Mouse (Mus musculus): ENCODE results near the gene Plekhh3. TPM values are rescaled to one million over a fixed set of nuclear protein-coding genes. Genes with fewer than 3 reads are reported as not detected.

Plekhh3 gene
- polyA plus RNA-seq, 1 experiment from 2014 or later, result 22.1 TPM

DNA sequence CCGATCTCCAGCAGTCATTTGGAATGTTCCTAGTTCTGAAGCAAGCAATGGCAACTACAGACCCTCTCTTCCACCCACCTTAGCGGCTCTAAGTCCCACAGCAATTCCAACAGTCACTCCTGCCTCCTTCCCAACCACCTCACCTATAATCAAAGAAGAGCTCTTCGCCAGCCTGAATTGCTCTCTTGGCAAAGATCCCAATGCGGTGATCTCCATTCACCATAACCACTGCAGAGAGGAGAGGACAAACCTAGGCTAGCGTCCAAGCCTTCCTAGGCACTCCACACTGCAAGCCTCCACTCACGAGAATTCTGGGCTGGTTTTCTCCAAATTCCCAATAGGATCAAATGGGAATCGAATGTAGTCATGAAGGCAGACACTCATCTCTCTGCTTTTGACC, 21.9 kb upstream of the Plekhh3 start:
- Histone ChIP-seq H3K27ac (no peak overlapping the region), H3K27me3 (no peaks in the 10 kb centered on the region), H3K36me3 (peaks cover 57% of the 10 kb centered on the region), H3K4me2 (no peak overlapping the region), H3K9ac (no peak overlapping the region), H3K4me3 (no peak overlapping the region), H3K4me1 (peaks cover 27% of the 10 kb centered on the region), H3K9me3 (no peaks in the 10 kb centered on the region)
- 88% methylated on average over 7 of the region's 7 CpGs for whole genome bisulfite sequencing
- no peak for ATAC-seq (ENCODE audit: insufficient number of reproducible peaks, low FRiP score, low TSS enrichment, low read depth)

GRCm38 (mm10) chr11:101192646-101193045, 21.5 kb upstream of the Plekhh3 start:
- 90% methylated on average over 6 of the region's 6 CpGs for WGBS

GRCm38 (mm10) chr11:101191919-101192470, 20.8 kb upstream of the Plekhh3 start:
- Histone ChIP-seq H3K36me3 (peaks cover 46% of the 10 kb centered on the region), H3K27me3 (no peaks in the 10 kb centered on the region), H3K4me3 (no peak overlapping the region), H3K9me3 (no peaks in the 10 kb centered on the region), H3K27ac (peak overlapping the region; percentile 28; the same call in 1 of the 2 replicates), H3K9ac (no peak overlapping the region), H3K4me1 (peaks cover 27% of the 10 kb centered on the region), H3K4me2 (no peak overlapping the region)
- ATAC-seq (ENCODE audit: insufficient number of reproducible peaks, low FRiP score, low TSS enrichment, low read depth), result no peak
- WGBS, result 73% methylated on average over 4 of the region's 4 CpGs

More at GRCm38 (mm10) chr11:101192646-101193045, 21.5 kb upstream of the Plekhh3 start:
- ATAC-seq (ENCODE audit: insufficient number of reproducible peaks, low FRiP score, low TSS enrichment, low read depth), result no peak
- no peak overlapping the region for H3K4me2 ChIP-seq
- H3K4me3 ChIP-seq, result no peak overlapping the region
- H3K9ac ChIP-seq, result no peak overlapping the region
- peaks cover 27% of the 10 kb centered on the region for H3K4me1 ChIP-seq
- peaks cover 52% of the 10 kb centered on the region for H3K36me3 ChIP-seq
- H3K9me3 ChIP-seq, result no peaks in the 10 kb centered on the region
- no peak overlapping the region for H3K27ac ChIP-seq
- H3K27me3 ChIP-seq, result no peaks in the 10 kb centered on the region

DNA sequence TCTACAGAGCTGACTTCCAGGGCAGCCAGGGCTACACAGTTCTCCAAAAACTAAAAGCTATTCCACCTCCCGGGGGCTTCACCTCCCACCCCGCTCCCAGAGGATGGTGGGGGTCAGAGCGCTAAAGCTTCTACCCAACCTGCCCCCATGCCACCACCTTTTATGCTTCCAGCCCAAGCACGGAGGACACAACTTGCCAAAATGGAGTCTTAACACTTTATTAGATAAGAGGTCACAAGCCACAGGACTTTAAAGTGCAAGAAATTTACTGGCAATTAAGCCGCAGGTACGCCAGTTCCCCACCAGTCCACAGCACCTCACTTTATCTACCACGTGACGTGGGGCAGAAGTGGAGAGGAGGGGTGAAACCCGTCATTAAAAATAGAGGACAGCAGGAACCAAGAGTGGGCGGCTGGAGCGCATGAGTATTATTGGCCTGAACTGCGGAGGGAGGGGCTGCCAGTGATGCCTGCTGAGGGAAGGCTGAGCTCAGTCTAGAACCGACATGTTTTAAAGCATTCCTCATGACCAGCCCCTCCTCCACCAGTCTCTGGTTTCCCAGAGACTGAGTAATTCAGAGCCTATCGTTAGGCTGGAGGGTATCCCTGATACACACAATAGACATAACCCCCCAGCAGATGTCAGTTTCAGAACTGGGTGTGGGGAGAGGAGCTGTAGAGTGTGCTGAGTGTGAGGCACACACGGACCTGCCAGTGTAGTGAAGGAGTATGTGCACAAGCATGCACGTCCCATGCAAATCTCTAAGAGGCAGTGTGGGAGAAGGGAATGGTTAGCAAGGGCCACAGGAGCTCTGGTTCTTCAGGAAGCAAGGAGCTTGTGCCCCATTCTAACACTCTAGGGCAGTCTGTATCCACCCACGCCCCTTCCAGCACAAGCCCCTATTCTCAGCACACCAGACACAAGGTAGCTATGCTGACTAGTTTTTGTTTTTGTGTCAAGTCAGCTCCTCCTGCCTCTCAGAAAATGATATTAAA, 20.1 kb upstream of the Plekhh3 start:
- ATAC-seq (ENCODE audit: insufficient number of reproducible peaks, low FRiP score, low TSS enrichment, low read depth), result no peak
- H3K4me3 ChIP-seq, result no peak overlapping the region
- H3K27ac ChIP-seq, result peak overlapping the region; percentile 75
- no peaks in the 10 kb centered on the region for H3K9me3 ChIP-seq
- no peaks in the 10 kb centered on the region for H3K27me3 ChIP-seq
- 41% methylated on average over 17 of the region's 17 CpGs for WGBS
- peaks cover 38% of the 10 kb centered on the region for H3K36me3 ChIP-seq
- peaks cover 27% of the 10 kb centered on the region for H3K4me1 ChIP-seq
- no peak overlapping the region for H3K4me2 ChIP-seq
- no peak overlapping the region for H3K9ac ChIP-seq

DNA sequence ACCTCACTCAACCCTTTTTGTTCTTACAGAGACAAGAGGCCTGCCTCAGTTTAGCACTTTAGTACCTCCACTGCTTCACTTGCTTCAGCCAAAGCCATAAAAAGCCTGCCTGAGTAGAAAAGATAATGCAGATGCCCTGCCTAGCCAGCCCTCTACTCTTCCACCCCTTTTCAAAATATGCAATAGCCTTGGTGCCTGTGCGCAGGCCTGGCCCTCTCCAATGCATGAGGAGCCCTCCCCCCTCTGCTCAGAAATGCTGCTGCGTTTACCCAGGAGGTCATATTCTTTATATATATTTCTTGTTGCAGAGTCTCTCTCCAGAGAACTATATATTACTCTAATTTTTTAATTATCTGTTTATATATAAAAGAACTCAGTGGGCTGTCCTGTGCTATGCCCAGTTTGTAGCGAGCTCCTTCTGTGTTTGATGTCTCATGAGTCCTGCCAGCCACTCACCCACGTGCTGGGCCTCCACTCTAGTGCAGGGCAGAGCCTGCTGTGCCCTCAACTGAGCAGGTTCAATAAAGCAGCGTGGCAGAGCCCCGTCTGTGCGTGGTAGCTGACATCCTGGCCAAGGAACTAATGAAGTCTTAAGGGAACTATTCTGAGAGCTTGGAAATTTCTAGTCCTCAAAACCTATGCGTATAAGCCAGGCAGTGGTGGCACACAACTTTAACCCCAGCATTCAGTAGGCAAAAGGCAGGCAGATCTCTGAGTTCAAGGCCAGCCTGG, 19.2 kb upstream of the Plekhh3 start:
- Histone ChIP-seq H3K36me3 (peaks cover 29% of the 10 kb centered on the region), H3K27me3 (no peaks in the 10 kb centered on the region), H3K4me3 (no peak overlapping the region), H3K4me1 (peaks cover 27% of the 10 kb centered on the region), H3K27ac (peak overlapping the region; percentile 75), H3K9me3 (no peaks in the 10 kb centered on the region), H3K4me2 (no peak overlapping the region), H3K9ac (no peak overlapping the region)
- 38% methylated on average over 8 of the region's 8 CpGs for WGBS
- ATAC-seq (ENCODE audit: insufficient number of reproducible peaks, low FRiP score, low TSS enrichment, low read depth), result no peak

GRCm38 (mm10) chr11:101189495-101190180, 18.5 kb upstream of the Plekhh3 start:
- Histone ChIP-seq H3K4me1 (peaks cover 27% of the 10 kb centered on the region), H3K36me3 (peaks cover 22% of the 10 kb centered on the region), H3K9me3 (no peaks in the 10 kb centered on the region), H3K4me3 (no peak overlapping the region), H3K27ac (peak overlapping the region; percentile 75), H3K4me2 (no peak overlapping the region), H3K27me3 (no peaks in the 10 kb centered on the region), H3K9ac (no peak overlapping the region)
- 16% methylated on average over 5 of the region's 6 CpGs for WGBS
- ATAC-seq (ENCODE audit: insufficient number of reproducible peaks, low FRiP score, low TSS enrichment, low read depth), result peak; percentile 71

DNA sequence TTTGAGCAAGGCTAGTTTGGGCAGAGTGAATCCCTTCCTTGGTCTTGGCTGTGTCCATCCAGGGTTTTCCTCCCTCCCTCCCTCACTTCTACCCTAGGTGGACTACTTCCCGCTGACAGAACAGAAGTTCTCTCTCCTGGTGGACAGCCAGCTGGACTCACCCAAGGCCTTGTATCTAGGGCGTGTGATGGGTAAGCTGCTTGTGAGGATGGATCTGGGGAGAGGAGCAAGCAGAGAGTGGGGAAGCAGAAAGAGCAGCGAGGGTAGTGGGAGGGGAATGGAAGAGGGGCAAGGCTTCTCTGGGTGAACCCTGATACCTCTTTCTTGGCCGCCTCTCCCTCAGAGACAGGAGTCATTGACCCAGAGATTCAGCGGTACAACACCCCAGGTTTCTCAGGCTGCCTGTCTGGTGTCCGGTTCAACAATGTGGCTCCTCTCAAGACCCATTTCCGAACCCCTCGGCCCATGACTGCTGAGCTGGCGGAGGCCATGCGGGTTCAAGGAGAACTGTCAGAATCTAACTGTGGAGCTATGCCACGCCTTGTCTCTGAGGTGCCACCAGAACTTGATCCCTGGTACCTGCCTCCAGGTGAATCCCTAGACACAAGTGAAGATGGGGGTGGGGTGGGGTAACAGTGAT, 17.1 kb upstream of the Plekhh3 start:
- H3K27ac ChIP-seq, result peak overlapping the region; percentile 3; the same call in 1 of the 2 replicates
- peaks cover 27% of the 10 kb centered on the region for H3K4me1 ChIP-seq
- H3K36me3 ChIP-seq, result peaks cover 9% of the 10 kb centered on the region; the same call in 1 of the 2 replicates
- WGBS, result 82% methylated on average over 11 of the region's 11 CpGs
- H3K4me3 ChIP-seq, result no peak overlapping the region
- no peak overlapping the region for H3K4me2 ChIP-seq
- no peaks in the 10 kb centered on the region for H3K27me3 ChIP-seq
- no peaks in the 10 kb centered on the region for H3K9me3 ChIP-seq
- no peak overlapping the region for H3K9ac ChIP-seq
- no peak for ATAC-seq (ENCODE audit: insufficient number of reproducible peaks, low FRiP score, low TSS enrichment, low read depth)

DNA sequence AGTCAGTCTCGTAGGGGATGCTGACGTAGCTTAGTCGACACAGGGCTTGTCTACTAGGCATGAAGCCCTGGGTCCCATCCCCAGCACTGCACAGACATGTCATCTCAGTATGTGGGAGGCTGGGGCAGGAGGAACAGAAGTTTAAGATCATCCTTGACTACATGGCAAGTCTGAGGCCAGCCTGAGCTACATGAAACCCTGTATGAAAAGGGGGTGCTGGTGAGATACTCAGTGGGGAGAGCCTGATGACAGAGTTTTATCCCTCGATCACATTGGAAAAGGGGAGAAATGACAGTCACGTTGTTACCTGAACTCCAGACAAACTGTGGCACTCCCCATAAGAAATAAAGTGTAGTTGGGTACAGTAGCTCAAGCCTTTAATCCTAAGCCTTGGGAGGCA, 16.4 kb upstream of the Plekhh3 start:
- H3K27me3 ChIP-seq, result no peaks in the 10 kb centered on the region
- H3K27ac ChIP-seq, result no peak overlapping the region
- H3K4me2 ChIP-seq, result no peak overlapping the region
- H3K36me3 ChIP-seq, result 0 out of 2 replicates have a peak, but pooled peaks cover 2% of the 10 kb centered on the region
- no peak for ATAC-seq (ENCODE audit: insufficient number of reproducible peaks, low FRiP score, low TSS enrichment, low read depth)
- peaks cover 27% of the 10 kb centered on the region for H3K4me1 ChIP-seq
- H3K4me3 ChIP-seq, result no peak overlapping the region
- H3K9ac ChIP-seq, result no peak overlapping the region
- WGBS, result 95% methylated on average over 5 of the region's 5 CpGs
- no peaks in the 10 kb centered on the region for H3K9me3 ChIP-seq

DNA sequence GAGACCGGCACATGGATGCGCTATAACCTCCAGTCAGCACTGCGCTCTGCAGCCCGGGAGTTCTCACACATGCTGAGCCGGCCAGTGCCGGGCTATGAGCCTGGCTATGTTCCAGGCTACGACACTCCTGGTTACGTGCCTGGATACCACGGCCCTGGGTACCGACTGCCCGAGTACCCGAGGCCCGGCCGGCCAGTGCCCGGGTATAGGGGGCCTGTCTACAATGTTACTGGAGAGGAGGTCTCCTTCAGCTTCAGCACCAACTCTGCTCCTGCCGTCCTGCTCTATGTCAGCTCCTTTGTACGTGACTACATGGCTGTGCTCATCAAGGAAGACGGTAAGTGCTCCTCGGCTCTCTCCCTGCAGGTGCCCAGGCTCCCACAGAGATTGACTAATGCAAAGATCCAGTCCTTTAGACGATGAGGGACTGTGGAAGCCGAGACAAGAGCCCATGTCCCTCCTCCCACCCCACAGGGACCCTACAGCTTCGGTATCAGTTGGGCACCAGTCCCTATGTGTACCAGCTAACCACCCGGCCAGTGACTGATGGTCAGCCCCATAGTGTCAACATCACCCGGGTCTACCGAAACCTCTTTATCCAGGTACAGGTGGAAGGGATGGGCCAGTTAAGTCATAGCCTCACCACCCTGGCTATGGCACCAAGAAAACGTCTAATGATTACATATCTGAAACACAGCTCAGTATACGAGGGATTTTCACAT, 15.5 kb upstream of the Plekhh3 start:
- H3K9me3 ChIP-seq, result no peaks in the 10 kb centered on the region

DNA sequence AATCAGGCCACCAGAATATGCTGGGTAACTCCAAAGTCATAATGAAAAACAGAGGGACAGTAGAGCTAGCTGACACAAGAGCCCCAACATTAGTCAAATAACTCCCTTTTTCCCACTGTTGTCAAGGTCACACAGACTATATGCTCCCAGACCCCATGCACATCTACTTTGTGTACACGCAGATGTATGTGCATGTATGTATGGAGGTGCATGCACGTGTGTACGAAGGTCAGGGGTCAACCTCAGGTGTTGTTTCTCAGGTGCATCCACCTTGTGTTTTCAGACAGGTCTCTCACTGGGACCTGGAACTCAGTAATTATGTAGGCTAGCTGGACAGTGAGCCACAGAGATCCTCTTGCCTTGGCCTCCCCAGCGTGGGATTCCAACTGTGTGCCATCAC, 14.3 kb upstream of the Plekhh3 start:
- Histone ChIP-seq H3K9me3 (no peaks in the 10 kb centered on the region), H3K4me2 (no peak overlapping the region), H3K36me3 (no peaks in the 10 kb centered on the region), H3K4me3 (no peak overlapping the region), H3K9ac (no peak overlapping the region), H3K27ac (no peak overlapping the region), H3K27me3 (0 out of 2 replicates have a peak, but pooled peaks cover 3% of the 10 kb centered on the region), H3K4me1 (peaks cover 16% of the 10 kb centered on the region)
- no peak for ATAC-seq (ENCODE audit: insufficient number of reproducible peaks, low FRiP score, low TSS enrichment, low read depth)
- WGBS, result 92% methylated on average over 4 of the region's 4 CpGs

More for the DNA sequence above, 15.5 kb upstream of the Plekhh3 start:
- Histone ChIP-seq H3K27me3 (no peaks in the 10 kb centered on the region), H3K4me1 (peaks cover 27% of the 10 kb centered on the region), H3K4me3 (no peak overlapping the region), H3K9ac (no peak overlapping the region), H3K36me3 (no peaks in the 10 kb centered on the region), H3K4me2 (no peak overlapping the region), H3K27ac (no peak overlapping the region)
- ATAC-seq (ENCODE audit: insufficient number of reproducible peaks, low FRiP score, low TSS enrichment, low read depth), result no peak
- 86% methylated on average over 27 of the region's 27 CpGs for WGBS
